Mouse (Mus musculus): Measurements from ENCODE around the gene Mcfd2. TPM values are rescaled to one million over a fixed set of nuclear protein-coding genes. Genes with fewer than 3 reads are reported as not detected.

Gene Mcfd2
- polyA plus RNA-seq, 1 experiment from 2014 or later = 74.5 TPM

GRCm38 (mm10) chr17:87263401-87263800, 2.3 kb downstream of the Mcfd2 start:
- Histone ChIP-seq H3K27ac (no peak overlapping the region), H3K36me3 (replicated peaks) (peaks cover 55% of the 10 kb centered on the region), H3K27me3 (ENCODE audit: poor library complexity, severe bottlenecking) (peaks cover 13% of the 10 kb centered on the region; the same call in 1 of the 2 replicates), H3K4me3 (no peak overlapping the region), H3K9me3 (peaks cover 24% of the 10 kb centered on the region; the same call in 1 of the 2 replicates), H3K4me1 (peaks cover 22% of the 10 kb centered on the region)
- 90% methylated on average over 6 of the region's 6 CpGs for WGBS
- DNase-seq (ENCODE audit: extremely low spot score, low spot score) = no peak

DNA sequence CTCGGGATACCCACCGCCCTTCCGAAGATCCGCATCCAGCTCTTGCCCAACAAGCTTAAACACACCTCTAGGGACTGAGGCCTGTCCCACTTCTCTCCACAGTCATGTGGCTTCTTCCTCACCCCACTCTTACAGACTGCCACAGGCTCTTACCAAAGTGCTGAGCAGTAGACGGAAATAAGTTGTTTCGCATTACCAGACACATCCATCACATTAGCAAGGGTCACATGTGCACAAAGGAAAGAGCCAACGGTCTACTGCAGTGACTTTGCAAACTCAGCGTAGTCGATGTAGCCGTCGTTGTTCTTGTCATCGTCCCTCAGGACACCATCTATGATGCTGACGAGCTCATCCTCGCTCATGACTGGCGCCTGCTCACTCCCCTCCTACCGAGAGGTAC, 10.1 kb downstream of the Mcfd2 start:
- Histone ChIP-seq H3K4me3 (no peak overlapping the region), H3K36me3 (replicated peaks) (peaks cover 77% of the 10 kb centered on the region), H3K4me1 (no peaks in the 10 kb centered on the region), H3K27ac (no peak overlapping the region), H3K9me3 (peaks cover 8% of the 10 kb centered on the region; the same call in 1 of the 2 replicates), H3K27me3 (ENCODE audit: poor library complexity, severe bottlenecking) (no peaks in the 10 kb centered on the region)
- DNase-seq (ENCODE audit: extremely low spot score, low spot score) = no peak
- 92% methylated on average over 16 of the region's 16 CpGs for WGBS

GRCm38 (mm10) chr17:87254384-87254783, 11.4 kb downstream of the Mcfd2 start:
- no peaks in the 10 kb centered on the region for H3K9me3 ChIP-seq
- DNase-seq (ENCODE audit: extremely low spot score, low spot score) = no peak
- 87% methylated on average over 8 of the region's 8 CpGs for WGBS
- H3K4me1 ChIP-seq = no peaks in the 10 kb centered on the region
- H3K27me3 ChIP-seq (ENCODE audit: poor library complexity, severe bottlenecking) = no peaks in the 10 kb centered on the region
- H3K27ac ChIP-seq = no peak overlapping the region
- H3K4me3 ChIP-seq = no peak overlapping the region
- peaks cover 64% of the 10 kb centered on the region for H3K36me3 ChIP-seq (replicated peaks)

GRCm38 (mm10) chr17:87246103-87246502, 19.6 kb downstream of the Mcfd2 start:
- H3K4me3 ChIP-seq = no peak overlapping the region
- H3K4me1 ChIP-seq = peaks cover 9% of the 10 kb centered on the region; the same call in 1 of the 2 replicates
- H3K27me3 ChIP-seq (ENCODE audit: poor library complexity, severe bottlenecking) = no peaks in the 10 kb centered on the region
- no peaks in the 10 kb centered on the region for H3K36me3 ChIP-seq (replicated peaks)
- 83% methylated on average over 9 of the region's 9 CpGs for WGBS
- no peak overlapping the region for H3K27ac ChIP-seq
- DNase-seq (ENCODE audit: extremely low spot score, low spot score) = no peak
- H3K9me3 ChIP-seq = no peaks in the 10 kb centered on the region; the same call in 1 of the 2 replicates

GRCm38 (mm10) chr17:87237826-87238225, 27.9 kb downstream of the Mcfd2 start:
- no peaks in the 10 kb centered on the region for H3K36me3 ChIP-seq (replicated peaks)
- H3K4me1 ChIP-seq = peaks cover 22% of the 10 kb centered on the region
- H3K27me3 ChIP-seq (ENCODE audit: poor library complexity, severe bottlenecking) = no peaks in the 10 kb centered on the region
- DNase-seq (ENCODE audit: extremely low spot score, low spot score) = no peak
- peak overlapping the region; percentile 44; the same call in 1 of the 2 replicates for H3K27ac ChIP-seq
- H3K4me3 ChIP-seq = no peak overlapping the region
- H3K9me3 ChIP-seq = no peaks in the 10 kb centered on the region; the same call in 1 of the 2 replicates
- WGBS = 77% methylated on average over 11 of the region's 11 CpGs

DNA sequence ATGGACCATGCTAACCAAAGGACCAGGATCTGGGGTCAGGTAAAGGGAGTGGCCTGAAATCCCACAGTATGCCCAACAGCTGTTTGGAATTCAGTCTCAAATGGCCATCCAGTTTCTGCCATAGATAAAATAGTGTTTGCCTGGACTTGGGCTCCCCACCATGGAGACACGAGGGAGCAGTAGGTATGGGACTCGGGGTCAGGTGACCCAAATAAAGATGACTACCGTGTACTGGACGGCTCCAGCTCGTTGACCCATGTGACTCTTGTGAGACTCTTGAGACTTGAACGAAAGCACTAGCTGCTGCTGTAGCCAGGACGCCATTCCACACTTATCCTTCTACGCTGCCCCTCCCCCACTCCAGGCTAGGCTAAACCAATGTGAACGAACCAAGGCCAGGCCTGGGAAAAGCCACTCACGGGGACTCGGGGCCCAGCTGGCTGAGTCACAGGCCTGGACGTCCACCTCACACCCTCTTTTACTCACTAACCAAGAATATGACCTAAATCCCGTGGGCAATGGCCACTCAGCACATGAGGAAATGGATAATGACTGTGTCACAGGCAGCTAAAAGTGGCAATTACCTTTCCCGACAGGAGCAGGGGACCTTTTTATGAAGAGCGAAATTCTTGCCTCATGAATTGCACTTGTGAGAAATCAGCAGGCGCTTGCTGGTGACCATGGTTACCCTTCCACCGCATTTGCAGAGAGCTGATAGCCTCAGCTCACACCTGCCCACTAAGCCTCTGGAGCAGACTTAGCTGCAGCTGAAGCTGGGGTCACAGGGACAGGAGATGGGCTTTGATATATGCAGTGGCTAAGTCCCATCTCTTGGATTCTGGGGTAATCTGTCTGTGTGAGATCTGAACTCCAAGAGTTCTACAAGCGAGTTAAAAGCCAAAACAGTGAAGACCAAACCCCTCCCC, 28.7 kb downstream of the Mcfd2 start:
- DNase-seq (ENCODE audit: extremely low spot score, low spot score) = no peak
- no peaks in the 10 kb centered on the region; the same call in 1 of the 2 replicates for H3K9me3 ChIP-seq

DNA sequence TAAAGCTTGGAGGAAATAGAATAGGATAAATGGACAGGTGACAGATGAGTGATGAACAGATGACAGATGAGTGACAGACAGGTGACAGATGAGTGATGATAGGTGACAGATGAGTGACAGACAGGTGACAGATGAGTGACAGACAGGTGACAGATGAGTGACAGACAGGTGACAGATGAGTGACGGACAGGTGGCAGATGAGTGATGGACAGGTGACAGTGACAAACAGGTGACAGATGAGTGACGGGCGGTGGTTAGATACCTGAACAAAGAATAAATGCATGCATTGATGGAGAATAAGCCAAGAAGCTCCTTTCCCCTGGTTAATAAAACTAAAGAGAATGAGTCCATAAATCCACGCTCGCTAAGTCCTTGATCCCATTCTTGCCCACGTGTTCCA, 30.7 kb downstream of the Mcfd2 start:
- 89% methylated on average over 6 of the region's 6 CpGs for WGBS

More for the DNA sequence above, 28.7 kb downstream of the Mcfd2 start:
- Histone ChIP-seq H3K36me3 (replicated peaks) (no peaks in the 10 kb centered on the region), H3K4me3 (no peak overlapping the region), H3K4me1 (peaks cover 22% of the 10 kb centered on the region), H3K27ac (peak overlapping the region; percentile 44; the same call in 1 of the 2 replicates), H3K27me3 (ENCODE audit: poor library complexity, severe bottlenecking) (no peaks in the 10 kb centered on the region)
- 66% methylated on average over 18 of the region's 18 CpGs for WGBS

DNA sequence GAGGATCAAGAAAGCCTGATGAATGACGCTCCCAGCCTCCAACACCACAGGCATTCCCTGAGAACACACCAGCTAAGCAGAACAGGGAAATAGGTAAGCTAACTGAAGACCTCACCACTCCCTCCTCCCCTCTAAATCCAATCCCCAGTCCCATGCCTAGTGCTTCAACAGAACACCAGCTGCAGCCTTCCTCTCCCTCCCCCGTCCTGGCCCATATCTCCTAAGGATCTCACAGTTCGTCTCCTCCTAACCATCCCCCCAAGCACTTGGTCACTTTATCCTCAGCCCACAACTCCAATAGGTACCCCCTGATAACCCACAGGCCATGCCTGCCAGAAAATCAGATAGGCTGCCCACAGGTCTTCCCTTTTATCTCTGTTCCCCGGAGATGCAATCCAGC, 37.9 kb downstream of the Mcfd2 start:
- Histone ChIP-seq H3K36me3 (replicated peaks) (no peaks in the 10 kb centered on the region), H3K4me1 (peaks cover 9% of the 10 kb centered on the region; the same call in 1 of the 2 replicates), H3K27ac (no peak overlapping the region), H3K9me3 (peaks cover 2% of the 10 kb centered on the region; the same call in 1 of the 2 replicates), H3K4me3 (no peak overlapping the region), H3K27me3 (ENCODE audit: poor library complexity, severe bottlenecking) (no peaks in the 10 kb centered on the region)
- 75% methylated on average over 4 of the region's 4 CpGs for WGBS
- no peak for DNase-seq (ENCODE audit: extremely low spot score, low spot score)

More for the DNA sequence above, 30.7 kb downstream of the Mcfd2 start:
- Histone ChIP-seq H3K9me3 (no peaks in the 10 kb centered on the region), H3K4me3 (no peak overlapping the region), H3K4me1 (peaks cover 22% of the 10 kb centered on the region), H3K27me3 (ENCODE audit: poor library complexity, severe bottlenecking) (no peaks in the 10 kb centered on the region), H3K36me3 (replicated peaks) (no peaks in the 10 kb centered on the region), H3K27ac (no peak overlapping the region)
- no peak for DNase-seq (ENCODE audit: extremely low spot score, low spot score)

- DNase-seq (ENCODE audit: extremely low spot score, low spot score) = no peak
- 73% methylated on average over 10 of the region's 10 CpGs for WGBS
- peaks cover 9% of the 10 kb centered on the region; the same call in 1 of the 2 replicates for H3K4me1 ChIP-seq
These were observed 39.6 kb downstream of the Mcfd2 start for GRCm38 (mm10) chr17:87226079-87226640.

DNA sequence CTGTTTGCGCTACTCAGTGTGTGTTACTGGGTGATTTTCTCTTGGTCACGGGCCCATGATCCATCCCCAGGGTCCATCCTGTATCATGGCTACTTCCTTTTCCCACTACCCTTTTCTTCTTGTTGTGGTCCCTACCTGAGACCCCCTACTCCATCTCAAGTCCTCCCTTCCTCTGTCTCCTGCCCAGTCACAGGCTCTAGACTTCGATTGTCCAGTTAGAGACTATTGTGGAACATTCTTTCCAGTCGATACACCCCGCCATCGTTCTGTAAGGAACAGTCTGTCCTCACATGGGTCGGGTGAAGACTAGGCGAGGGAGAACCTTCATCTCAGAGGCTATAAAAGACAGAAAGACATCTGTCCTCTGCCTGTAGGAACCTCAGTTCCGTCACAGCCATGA, 40.4 kb downstream of the Mcfd2 start:
- WGBS = 94% methylated on average over 9 of the region's 9 CpGs
- peaks cover 4% of the 10 kb centered on the region; the same call in 1 of the 2 replicates for H3K9me3 ChIP-seq
- H3K4me1 ChIP-seq = peaks cover 9% of the 10 kb centered on the region; the same call in 1 of the 2 replicates
- no peak for DNase-seq (ENCODE audit: extremely low spot score, low spot score)
- no peak overlapping the region for H3K4me3 ChIP-seq
- H3K27me3 ChIP-seq (ENCODE audit: poor library complexity, severe bottlenecking) = no peaks in the 10 kb centered on the region
- H3K27ac ChIP-seq = no peak overlapping the region
- H3K36me3 ChIP-seq (replicated peaks) = no peaks in the 10 kb centered on the region

More at GRCm38 (mm10) chr17:87226079-87226640, 39.6 kb downstream of the Mcfd2 start:
- Histone ChIP-seq H3K4me3 (no peak overlapping the region), H3K27ac (no peak overlapping the region), H3K9me3 (peaks cover 4% of the 10 kb centered on the region; the same call in 1 of the 2 replicates), H3K36me3 (replicated peaks) (no peaks in the 10 kb centered on the region), H3K27me3 (ENCODE audit: poor library complexity, severe bottlenecking) (no peaks in the 10 kb centered on the region)

DNA sequence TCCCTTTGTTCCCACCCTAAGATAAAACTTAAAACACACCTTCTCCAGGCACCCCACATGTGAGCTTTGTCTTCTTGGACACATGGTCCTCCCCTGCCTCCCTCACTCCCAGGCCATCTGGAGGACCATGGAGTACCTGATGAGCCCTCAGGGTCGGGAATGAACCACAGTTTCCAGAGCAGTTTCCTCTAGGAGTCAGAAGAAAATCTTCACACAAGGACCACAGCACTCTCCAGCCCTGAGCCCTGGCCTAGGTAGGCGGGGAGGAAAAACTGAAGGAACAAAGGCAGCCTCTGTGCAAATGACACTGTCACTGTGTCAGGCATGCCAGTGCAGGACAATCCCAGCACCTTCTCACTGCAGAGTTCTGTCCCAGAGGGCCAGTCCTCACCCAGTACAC, 41.3 kb downstream of the Mcfd2 start:
- H3K27me3 ChIP-seq (ENCODE audit: poor library complexity, severe bottlenecking) = no peaks in the 10 kb centered on the region
- no peak overlapping the region for H3K4me3 ChIP-seq
- H3K9me3 ChIP-seq = peaks cover 4% of the 10 kb centered on the region; the same call in 1 of the 2 replicates
- WGBS = 76% methylated on average over 2 of the region's 2 CpGs
- peaks cover 9% of the 10 kb centered on the region; the same call in 1 of the 2 replicates for H3K4me1 ChIP-seq
- no peak for DNase-seq (ENCODE audit: extremely low spot score, low spot score)
- no peaks in the 10 kb centered on the region for H3K36me3 ChIP-seq (replicated peaks)
- no peak overlapping the region for H3K27ac ChIP-seq

DNA sequence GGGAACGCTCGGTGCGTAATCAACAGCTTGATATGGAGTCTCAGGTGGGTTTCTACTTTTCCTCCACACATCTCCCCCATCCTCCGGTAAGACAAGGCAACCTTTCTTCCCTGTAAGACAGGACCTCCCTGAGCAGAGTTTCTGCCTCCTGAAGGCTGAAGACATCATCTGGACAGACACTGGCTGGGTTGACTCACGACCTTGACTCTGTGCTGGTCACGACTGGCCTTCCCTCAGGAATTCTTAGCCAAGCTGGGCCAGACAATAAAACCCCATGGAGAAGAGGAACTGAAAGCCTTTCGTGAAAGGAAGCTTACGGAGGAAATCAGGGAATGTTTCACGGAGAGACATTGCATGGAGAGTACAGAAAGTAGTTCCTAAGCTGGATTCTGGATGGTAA, 46.3 kb downstream of the Mcfd2 start:
- Histone ChIP-seq H3K4me1 (no peaks in the 10 kb centered on the region), H3K4me3 (no peak overlapping the region), H3K36me3 (replicated peaks) (no peaks in the 10 kb centered on the region), H3K27ac (no peak overlapping the region), H3K9me3 (peaks cover 4% of the 10 kb centered on the region; the same call in 1 of the 2 replicates), H3K27me3 (ENCODE audit: poor library complexity, severe bottlenecking) (no peaks in the 10 kb centered on the region)
- WGBS = 85% methylated on average over 9 of the region's 9 CpGs
- DNase-seq (ENCODE audit: extremely low spot score, low spot score) = no peak
